Mouse (Mus musculus): ENCODE measurements around the gene Wnt3. TPM values are rescaled to one million over a fixed set of nuclear protein-coding genes. Genes with fewer than 3 reads are reported as not detected.

Wnt3 gene
- polyA plus RNA-seq, 1 experiment = 0.07 TPM

DNA sequence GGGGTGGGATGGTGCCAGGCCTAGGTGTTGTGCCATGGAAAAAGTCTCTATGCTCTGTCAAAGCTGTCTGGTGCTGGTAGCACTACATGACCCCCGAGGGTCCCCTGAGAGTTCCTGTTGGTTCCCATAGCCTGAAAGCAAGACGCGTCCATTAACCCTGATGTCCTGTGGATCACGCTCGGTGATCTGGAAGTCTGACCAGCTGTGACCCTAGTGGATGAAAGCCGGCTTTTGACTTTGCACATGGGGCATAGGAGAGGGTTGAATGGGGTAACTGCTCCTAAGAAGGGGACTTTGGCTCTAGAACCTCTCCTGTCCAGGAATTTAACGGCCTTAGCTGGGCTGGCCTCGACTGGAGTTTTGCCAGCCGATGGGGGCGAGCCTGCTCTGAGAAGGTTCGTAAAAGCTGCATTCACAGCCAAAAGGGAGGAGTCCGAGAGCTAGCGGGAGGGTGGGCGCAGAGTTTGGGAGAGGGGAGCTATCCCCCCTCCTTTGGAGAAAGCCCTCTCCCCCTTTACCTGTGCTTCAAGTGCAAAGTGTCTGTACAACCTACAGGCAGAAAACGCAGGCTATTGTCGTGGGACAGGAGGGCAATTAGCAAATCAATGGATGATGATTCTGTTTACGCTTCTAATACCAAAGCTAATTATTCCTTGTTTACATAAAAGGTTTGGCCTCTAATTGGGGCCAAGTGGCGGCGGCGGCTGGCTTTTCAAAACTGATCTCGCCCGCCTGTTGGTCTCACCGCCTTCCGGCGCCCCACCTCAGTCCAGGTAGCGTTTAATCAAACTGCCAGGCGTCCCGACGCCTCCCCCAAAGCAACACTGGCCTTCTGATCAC is 35.0 kb downstream of the Wnt3 start:
- 6% methylated on average over 29 of the region's 29 CpGs for WGBS
- TF ChIP-seq POLR2A (IDR thresholded peaks at IDR 0.05; ENCODE audit: borderline replicate concordance, extremely low read depth, low read depth, low read length) = no peak
- TF ChIP-seq CTCF (IDR thresholded peaks at IDR 0.05; ENCODE audit: insufficient read depth, low read length) = no peak
- Histone ChIP-seq H3K4me1 (ENCODE audit: control insufficient read depth, insufficient read depth, low read length) (peaks cover 5% of the 10 kb centered on the region), H3K4me3 (replicated peaks; ENCODE audit: extremely low read depth, low read depth, low read length) (peak overlapping the region; percentile 9)
- no peak for DNase-seq

DNA sequence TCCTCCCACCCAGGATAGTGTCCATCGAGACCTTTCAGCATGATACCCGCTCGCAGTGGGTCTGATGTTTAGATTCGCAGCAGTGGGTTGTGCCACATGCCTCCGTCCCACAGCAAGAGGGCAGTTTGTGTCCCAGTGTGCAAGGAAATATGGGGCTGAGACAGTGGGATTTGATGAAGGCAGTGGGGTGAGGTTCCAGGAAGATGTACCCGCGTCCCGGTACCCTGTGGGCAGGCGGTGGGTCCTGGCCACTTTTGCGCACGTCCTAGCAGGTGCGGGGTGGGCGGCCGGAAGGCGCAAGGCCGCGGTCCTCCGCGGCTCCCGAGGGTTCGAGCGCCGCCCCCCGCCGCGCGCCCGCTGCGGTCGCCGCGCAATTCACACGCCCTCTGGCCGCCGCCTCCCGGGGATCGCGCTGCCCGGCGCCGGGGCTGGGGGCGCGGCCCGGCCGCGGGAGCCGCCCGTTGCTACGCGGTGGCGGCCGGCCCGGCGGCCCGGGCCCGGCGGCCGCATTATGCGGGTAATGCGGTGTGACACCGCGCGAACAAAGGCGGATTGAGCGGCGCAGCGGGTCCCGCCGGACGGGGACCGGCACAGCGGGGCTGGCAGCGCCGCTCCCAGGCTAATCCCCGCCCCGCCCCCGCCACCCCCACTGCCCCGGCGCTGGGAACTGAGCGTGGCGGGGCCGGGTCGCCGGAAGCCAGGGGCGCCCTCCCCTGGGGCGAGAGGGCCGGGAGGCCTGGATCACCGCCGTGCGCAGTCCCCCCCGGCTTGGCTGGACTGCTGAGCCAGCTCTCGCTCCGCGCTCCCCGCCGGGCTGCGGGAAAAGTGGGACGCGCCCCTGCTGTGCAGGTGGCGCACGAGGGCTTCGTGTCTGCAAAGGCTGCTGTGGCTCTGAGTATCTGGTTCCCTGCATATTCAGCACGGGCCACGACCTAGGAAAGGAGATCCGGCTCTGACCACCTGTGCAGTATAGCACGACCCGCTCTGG is 36.0 kb downstream of the Wnt3 start:
- Histone ChIP-seq H3K4me1 (ENCODE audit: control insufficient read depth, insufficient read depth, low read length) (peaks cover 5% of the 10 kb centered on the region), H3K4me3 (replicated peaks; ENCODE audit: extremely low read depth, low read depth, low read length) (peak overlapping the region; percentile 9)
- peak; percentile 6 for DNase-seq
- TF ChIP-seq CTCF (IDR thresholded peaks at IDR 0.05; ENCODE audit: insufficient read depth, low read length) (no peak), POLR2A (IDR thresholded peaks at IDR 0.05; ENCODE audit: borderline replicate concordance, extremely low read depth, low read depth, low read length) (no peak)
- under 1% methylated on average over 106 of the region's 107 CpGs for WGBS

DNA sequence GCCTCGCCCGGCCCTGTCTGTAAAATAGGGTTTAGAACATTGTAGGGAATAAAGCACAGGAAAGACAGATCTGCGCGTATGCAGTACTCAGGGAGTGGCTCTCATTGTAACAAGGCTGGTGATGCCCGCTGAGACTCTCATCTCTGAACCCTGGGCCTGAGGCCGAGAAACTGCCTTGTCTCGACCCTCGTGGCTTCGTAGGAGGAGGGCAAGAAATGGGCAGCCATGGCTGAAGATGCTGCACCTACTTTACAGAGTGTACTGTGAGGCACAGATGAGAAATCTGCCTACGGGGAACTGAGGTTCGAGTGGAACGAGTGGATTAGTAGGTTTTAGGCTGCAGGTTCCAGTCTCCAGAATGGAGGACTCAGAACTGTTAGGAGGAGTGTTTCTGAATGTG is 36.7 kb downstream of the Wnt3 start:
- DNase-seq = no peak
- WGBS = 26% methylated on average over 12 of the region's 12 CpGs
- no peak for TF ChIP-seq CTCF (IDR thresholded peaks at IDR 0.05; ENCODE audit: insufficient read depth, low read length)
- TF ChIP-seq POLR2A (IDR thresholded peaks at IDR 0.05; ENCODE audit: borderline replicate concordance, extremely low read depth, low read depth, low read length) = no peak
- H3K4me3 ChIP-seq (replicated peaks; ENCODE audit: extremely low read depth, low read depth, low read length) = no peak overlapping the region
- peaks cover 5% of the 10 kb centered on the region for H3K4me1 ChIP-seq (ENCODE audit: control insufficient read depth, insufficient read depth, low read length)

DNA sequence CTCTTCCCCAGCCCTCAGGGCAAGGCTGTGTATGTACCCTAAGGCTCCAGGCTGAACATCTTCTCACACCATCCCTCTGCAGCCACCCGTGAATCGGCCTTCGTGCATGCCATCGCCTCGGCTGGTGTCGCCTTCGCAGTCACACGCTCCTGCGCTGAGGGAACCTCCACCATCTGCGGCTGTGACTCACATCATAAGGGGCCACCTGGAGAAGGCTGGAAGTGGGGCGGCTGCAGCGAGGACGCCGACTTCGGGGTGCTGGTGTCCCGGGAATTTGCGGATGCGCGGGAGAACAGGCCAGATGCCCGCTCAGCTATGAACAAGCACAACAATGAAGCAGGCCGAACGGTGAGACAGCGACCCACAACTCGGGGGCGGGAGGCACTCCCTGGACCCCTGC is 37.3 kb downstream of the Wnt3 start:
- TF ChIP-seq POLR2A (IDR thresholded peaks at IDR 0.05; ENCODE audit: borderline replicate concordance, extremely low read depth, low read depth, low read length) = no peak
- WGBS = 73% methylated on average over 25 of the region's 25 CpGs
- H3K4me3 ChIP-seq (replicated peaks; ENCODE audit: extremely low read depth, low read depth, low read length) = no peak overlapping the region
- DNase-seq = no peak
- peaks cover 5% of the 10 kb centered on the region for H3K4me1 ChIP-seq (ENCODE audit: control insufficient read depth, insufficient read depth, low read length)

DNA sequence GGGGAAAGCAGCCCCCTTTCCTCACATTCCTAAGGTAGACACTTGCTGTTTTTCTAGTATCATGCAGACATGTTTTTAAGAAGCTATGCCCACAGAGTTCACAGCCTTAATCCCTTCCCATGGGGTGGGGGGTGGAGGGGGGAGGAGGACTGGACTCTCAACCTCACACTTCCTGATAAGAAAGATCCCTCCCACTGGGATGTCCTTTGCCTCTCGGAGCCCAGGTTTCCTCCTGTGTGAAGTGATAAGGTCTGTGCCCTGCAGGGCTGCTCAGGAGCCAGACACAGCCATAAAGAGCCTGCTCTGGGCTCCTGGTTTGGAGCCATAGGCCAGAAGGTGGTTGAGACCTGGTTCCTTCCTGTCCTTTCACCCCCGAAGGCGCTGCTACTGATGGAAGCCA is 40.9 kb downstream of the Wnt3 start:
- WGBS = 27% methylated on average over 3 of the region's 3 CpGs
- no peak for TF ChIP-seq POLR2A (IDR thresholded peaks at IDR 0.05; ENCODE audit: borderline replicate concordance, extremely low read depth, low read depth, low read length)
- TF ChIP-seq CTCF (IDR thresholded peaks at IDR 0.05; ENCODE audit: insufficient read depth, low read length) = no peak
- no peak for DNase-seq
- H3K4me1 ChIP-seq (ENCODE audit: control insufficient read depth, insufficient read depth, low read length) = 0 out of 2 replicates have a peak, but pooled peaks cover 2% of the 10 kb centered on the region
- H3K4me3 ChIP-seq (replicated peaks; ENCODE audit: extremely low read depth, low read depth, low read length) = no peak overlapping the region

DNA sequence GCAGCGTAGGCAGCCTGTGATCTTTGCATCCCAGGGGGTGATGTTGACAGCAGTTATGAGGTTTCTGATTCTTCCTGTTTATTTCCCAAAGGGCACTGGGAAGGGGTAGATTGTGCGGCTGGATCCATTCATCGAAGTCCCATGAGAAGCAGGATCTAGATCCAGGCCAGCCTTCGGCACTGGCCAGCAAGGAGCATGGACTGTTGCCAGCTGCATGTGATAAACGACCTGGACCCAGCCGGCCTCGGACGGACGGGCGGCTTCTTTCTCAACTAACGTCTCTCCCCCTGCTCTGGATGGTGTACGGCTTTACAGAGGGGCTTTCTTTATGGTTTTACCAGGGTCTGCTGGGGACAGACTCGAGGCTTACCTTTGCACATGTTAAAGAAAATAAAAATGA is 42.0 kb downstream of the Wnt3 start:
- WGBS = 42% methylated on average over 13 of the region's 13 CpGs
- Histone ChIP-seq H3K4me3 (replicated peaks; ENCODE audit: extremely low read depth, low read depth, low read length) (no peak overlapping the region), H3K4me1 (ENCODE audit: control insufficient read depth, insufficient read depth, low read length) (no peaks in the 10 kb centered on the region)
- DNase-seq = no peak
- TF ChIP-seq POLR2A (IDR thresholded peaks at IDR 0.05; ENCODE audit: borderline replicate concordance, extremely low read depth, low read depth, low read length) = no peak
- no peak for TF ChIP-seq CTCF (IDR thresholded peaks at IDR 0.05; ENCODE audit: insufficient read depth, low read length)

DNA sequence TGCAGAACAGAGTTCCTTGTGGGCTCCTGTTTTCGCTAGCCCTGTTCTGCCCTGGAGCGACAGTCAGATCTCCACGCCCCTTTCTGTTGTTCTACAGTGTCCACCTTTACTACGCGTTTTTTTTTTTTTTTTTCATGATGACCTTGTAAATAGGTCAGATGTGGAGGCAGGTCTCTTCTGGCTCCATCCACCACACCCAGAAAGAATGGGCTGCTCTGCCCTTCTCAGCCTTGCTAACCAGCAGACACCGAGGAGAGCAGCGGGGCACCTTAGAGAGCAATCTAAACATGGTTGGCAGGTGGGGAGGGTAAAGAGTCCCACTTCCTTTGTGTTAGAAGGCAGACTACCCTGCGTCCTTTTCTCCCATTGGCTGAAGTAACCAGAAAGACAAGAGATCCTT is 42.8 kb downstream of the Wnt3 start:
- 82% methylated on average over 8 of the region's 8 CpGs for WGBS
- no peak for TF ChIP-seq POLR2A (IDR thresholded peaks at IDR 0.05; ENCODE audit: borderline replicate concordance, extremely low read depth, low read depth, low read length)
- no peak for TF ChIP-seq CTCF (IDR thresholded peaks at IDR 0.05; ENCODE audit: insufficient read depth, low read length)
- DNase-seq = no peak
- Histone ChIP-seq H3K4me1 (ENCODE audit: control insufficient read depth, insufficient read depth, low read length) (no peaks in the 10 kb centered on the region), H3K4me3 (replicated peaks; ENCODE audit: extremely low read depth, low read depth, low read length) (no peak overlapping the region)

DNA sequence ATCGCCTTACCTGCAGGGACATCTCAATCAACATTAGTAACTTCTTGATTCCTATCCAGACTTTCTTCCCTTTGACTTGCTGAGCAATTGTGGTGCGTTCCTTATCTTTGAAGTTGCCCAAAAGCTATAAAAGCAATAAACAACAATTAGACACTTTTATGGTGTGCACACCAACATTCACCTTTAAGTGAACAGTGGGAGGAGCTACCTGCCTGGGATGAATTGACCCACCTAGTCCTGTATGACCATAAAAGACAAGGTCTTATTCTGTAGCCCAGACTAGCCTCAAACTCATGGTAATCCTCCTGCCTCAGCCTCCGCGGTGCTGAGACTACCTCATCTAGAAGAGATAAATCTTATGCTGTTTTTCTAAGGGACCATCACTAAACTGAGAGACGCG is 53.3 kb downstream of the Wnt3 start:
- no peak for DNase-seq
- 94% methylated on average over 6 of the region's 6 CpGs for WGBS
- Histone ChIP-seq H3K4me1 (ENCODE audit: control insufficient read depth, insufficient read depth, low read length) (no peaks in the 10 kb centered on the region), H3K4me3 (replicated peaks; ENCODE audit: extremely low read depth, low read depth, low read length) (no peak overlapping the region)
- no peak for TF ChIP-seq POLR2A (IDR thresholded peaks at IDR 0.05; ENCODE audit: borderline replicate concordance, extremely low read depth, low read depth, low read length)
- TF ChIP-seq CTCF (IDR thresholded peaks at IDR 0.05; ENCODE audit: insufficient read depth, low read length) = no peak

DNA sequence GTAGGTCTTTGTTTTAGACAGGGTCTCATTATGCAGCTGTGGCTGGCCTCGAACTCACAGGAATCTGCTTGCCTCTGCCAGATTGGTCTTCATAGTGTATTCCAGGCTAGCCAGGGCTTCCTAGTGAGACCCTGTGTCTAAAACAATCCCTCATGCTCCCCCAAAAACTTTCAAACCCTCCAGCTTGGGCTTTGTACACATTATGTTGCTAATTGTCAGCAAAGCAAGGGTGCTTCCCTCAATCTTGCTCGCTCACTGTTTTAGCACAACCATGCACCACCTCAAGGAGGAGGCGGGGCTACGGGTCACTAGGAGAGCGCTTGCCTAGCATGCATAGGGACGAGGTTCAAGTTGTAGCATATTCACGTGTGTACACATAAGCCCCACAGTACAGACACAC is 54.9 kb downstream of the Wnt3 start:
- TF ChIP-seq POLR2A (IDR thresholded peaks at IDR 0.05; ENCODE audit: borderline replicate concordance, extremely low read depth, low read depth, low read length) (no peak), CTCF (IDR thresholded peaks at IDR 0.05; ENCODE audit: insufficient read depth, low read length) (no peak)
- WGBS = 84% methylated on average over 7 of the region's 7 CpGs

More for the DNA sequence above, 54.9 kb downstream of the Wnt3 start:
- no peak for DNase-seq
- Histone ChIP-seq H3K4me3 (replicated peaks; ENCODE audit: extremely low read depth, low read depth, low read length) (no peak overlapping the region), H3K4me1 (ENCODE audit: control insufficient read depth, insufficient read depth, low read length) (no peaks in the 10 kb centered on the region)

All from lung, adult 2 months (tissue).